Mouse (Mus musculus): ENCODE measurements at regions not wholly inside any gene's neighbourhood (a gene's known extent, or its start where the extent isn't known, plus 50 kb on each side); places are given as distances from the start of the nearest gene placed in this dataset.

GRCm38 (mm10) chr9:101501706-101502465 lies 250.3 kb upstream of the Ppp2r3a start:
- TF ChIP-seq CTCF (IDR thresholded peaks at IDR 0.05; ENCODE audit: low read depth), result no peak
- no peak for TF ChIP-seq EP300 (IDR thresholded peaks at IDR 0.05; ENCODE audit: low read depth)
